Mouse (Mus musculus) hindbrain, embryonic 11.5 days (tissue): ENCODE results near the gene Klra2. TPM values are rescaled to one million over a fixed set of nuclear protein-coding genes. Genes with fewer than 3 reads are reported as not detected.
A peak's percentile ranks its signal among the peaks of the same experiment; 100 is the strongest.
"Not testable (repeated sequence)": the region's sequence is repeated elsewhere in the genome, so short reads cannot be mapped to it uniquely, and the experiment has no call there.

Source experiments
- ATAC-seq: fragments of 200-750 bp; cut with Nextera tagmentation; 2 replicates; pipeline ENCODE4 v1.8.0; 2017; ENCODE audit warnings: mild to moderate bottlenecking, moderate TSS enrichment, moderate library complexity; ENCODE audit not compliant: low FRiP score
- DNase-seq: peaks from one replicate; pipeline ENCODE4 v3.0.0-alpha.2; 2015; ENCODE audit warnings: low spot score
- H3K27ac ChIP-seq: fragments of 300-500 bp; sonication (generic); 2 replicates; pipeline ENCODE4 v1.5.1; 2014; ENCODE audit warnings: mild to moderate bottlenecking, low read depth, low read length
- H3K27me3 ChIP-seq: fragments of 300-500 bp; sonication (generic); 2 replicates; pipeline ENCODE4 v1.6.1; 2014; ENCODE audit warnings: mild to moderate bottlenecking, low read length, moderate library complexity, mixed read lengths; ENCODE audit not compliant: control insufficient read depth, insufficient read depth
- H3K36me3 ChIP-seq: fragments of 300-500 bp; sonication (generic); 2 replicates; pipeline ENCODE4 v1.6.1; 2014; ENCODE audit warnings: mild to moderate bottlenecking, low read length, moderate library complexity, mixed read lengths; ENCODE audit not compliant: control insufficient read depth, insufficient read depth
- H3K4me1 ChIP-seq: fragments of 300-500 bp; sonication (generic); replicated peaks from 2 replicates; pipeline ENCODE4 v1.6.1; 2014; ENCODE audit warnings: low read length, mixed read lengths; ENCODE audit not compliant: control insufficient read depth, insufficient read depth
- H3K4me2 ChIP-seq: fragments of 300-500 bp; sonication (generic); replicated peaks from 2 replicates; pipeline ENCODE4 v1.6.1; 2014; ENCODE audit warnings: mild to moderate bottlenecking, low read depth, low read length
- H3K4me3 ChIP-seq: fragments of 300-500 bp; sonication (generic); 2 replicates; pipeline ENCODE4 v1.5.1; 2014; ENCODE audit warnings: low read depth, low read length
- H3K9ac ChIP-seq: fragments of 300-500 bp; sonication (generic); 2 replicates; pipeline ENCODE4 v1.6.1; 2014; ENCODE audit warnings: low read depth, low read length
- H3K9me3 ChIP-seq: fragments of 300-500 bp; sonication (generic); 2 replicates; pipeline ENCODE4 v1.6.1; 2016; ENCODE audit warnings: low read length; ENCODE audit not compliant: control insufficient read depth
- WGBS: fragments of 180-500 bp; shearing (Covaris S2); extraction: QIAGEN DNeasy Blood & Tissue Kit; methylation state at CpG from one replicate; pipeline ENCODE4 v1.1.7; 2014; 5-methylcytosine and 5-hydroxymethylcytosine counted together
- polyA plus RNA-seq: library from polyadenylated mRNA; unstranded; fragments of >200 nt; fragmentation: Nextera tagmentation; extraction: Ambion mirVana; gene quantifications from 2 replicates; pipeline ENCODE4 v1.2.1, GENCODE M21; 2014

Klra2 gene
- polyA plus RNA-seq, result not detected in 2 replicates

GRCm38 (mm10) chr6:131247206-131247605, at the start of gene Klra2:
TSS of gene Klra2 (minus strand) at chr6:131247362.
- no peak within 1 kb of the TSS for H3K9ac ChIP-seq
- no peak for ATAC-seq
- no peaks in the 10 kb centered on the region for H3K36me3 ChIP-seq
- no peak within 1 kb of the TSS for H3K4me3 ChIP-seq
- H3K4me1 ChIP-seq, result no peaks in the 10 kb centered on the region
- no peaks in the 10 kb centered on the region for H3K27me3 ChIP-seq
- WGBS, result 77% methylated on average over 2 of the region's 2 CpGs
- no peaks in the 10 kb centered on the region for H3K9me3 ChIP-seq
- H3K27ac ChIP-seq, result no peak within 1 kb of the TSS
- H3K4me2 ChIP-seq, result no peak within 1 kb of the TSS
- no peak for DNase-seq

GRCm38 (mm10) chr6:131294435-131295112, 47.4 kb upstream of the Klra2 start:
- WGBS, result 83% methylated on average over 5 of the region's 5 CpGs
- ATAC-seq (no peak), DNase-seq (no peak)
- H3K4me3 ChIP-seq, result no peak overlapping the region
- H3K27ac ChIP-seq, result no peak overlapping the region
- H3K9ac ChIP-seq, result no peak overlapping the region
- no peak overlapping the region for H3K4me2 ChIP-seq
- no peaks in the 10 kb centered on the region for H3K27me3 ChIP-seq
- no peaks in the 10 kb centered on the region for H3K9me3 ChIP-seq
- peaks cover 3% of the 10 kb centered on the region for H3K4me1 ChIP-seq
- no peaks in the 10 kb centered on the region for H3K36me3 ChIP-seq

- H3K4me1 ChIP-seq, result peaks cover 3% of the 10 kb centered on the region
- WGBS, result 90% methylated on average over 5 of the region's 5 CpGs
- no peak for DNase-seq
- H3K27ac ChIP-seq, result no peak overlapping the region
- no peaks in the 10 kb centered on the region for H3K36me3 ChIP-seq
- no peak overlapping the region for H3K4me2 ChIP-seq
- no peak overlapping the region for H3K4me3 ChIP-seq
- ATAC-seq, result no peak
- no peak overlapping the region for H3K9ac ChIP-seq
- H3K27me3 ChIP-seq, result no peaks in the 10 kb centered on the region
- H3K9me3 ChIP-seq, result no peaks in the 10 kb centered on the region
Observed at GRCm38 (mm10) chr6:131293916-131294315, 46.8 kb upstream of the Klra2 start.

GRCm38 (mm10) chr6:131292991-131293788, 46.0 kb upstream of the Klra2 start, which contains the start of gene Magohb:
TSS of gene Magohb (minus strand) at chr6:131293244.
- no peaks in the 10 kb centered on the region for H3K9me3 ChIP-seq
- H3K4me2 ChIP-seq, result peak within 1 kb of the TSS; percentile 55
- no peak within 1 kb of the TSS for H3K27ac ChIP-seq
- H3K27me3 ChIP-seq, result no peaks in the 10 kb centered on the region
- WGBS, result 3% methylated on average over 42 of the region's 51 CpGs
- DNase-seq (peak; percentile 93), ATAC-seq (peak; percentile 94)
- no peaks in the 10 kb centered on the region for H3K36me3 ChIP-seq
- peak within 1 kb of the TSS; percentile 68 for H3K9ac ChIP-seq
- H3K4me1 ChIP-seq, result peaks cover 3% of the 10 kb centered on the region
- H3K4me3 ChIP-seq, result peak within 1 kb of the TSS; percentile 57

GRCm38 (mm10) chr6:131292276-131292990, 45.3 kb upstream of the Klra2 start:
- Histone ChIP-seq H3K9ac (peak overlapping the region; percentile 68), H3K27ac (no peak overlapping the region), H3K27me3 (no peaks in the 10 kb centered on the region), H3K36me3 (no peaks in the 10 kb centered on the region), H3K4me1 (peaks cover 3% of the 10 kb centered on the region), H3K9me3 (no peaks in the 10 kb centered on the region), H3K4me2 (peak overlapping the region; percentile 48), H3K4me3 (peak overlapping the region; percentile 57)
- DNase-seq (peak; percentile 50), ATAC-seq (peak; percentile 68)
- 25% methylated on average over 10 of the region's 10 CpGs for WGBS

GRCm38 (mm10) chr6:131290430-131290829, 43.3 kb upstream of the Klra2 start:
- H3K27ac ChIP-seq, result no peak overlapping the region
- no peaks in the 10 kb centered on the region for H3K27me3 ChIP-seq
- H3K9me3 ChIP-seq, result no peaks in the 10 kb centered on the region
- 25% methylated on average over 2 of the region's 2 CpGs for WGBS
- DNase-seq, result peak; percentile 39
- no peak for ATAC-seq
- no peak overlapping the region for H3K4me2 ChIP-seq
- H3K9ac ChIP-seq, result no peak overlapping the region
- H3K4me3 ChIP-seq, result no peak overlapping the region
- H3K36me3 ChIP-seq, result no peaks in the 10 kb centered on the region
- peaks cover 3% of the 10 kb centered on the region for H3K4me1 ChIP-seq

GRCm38 (mm10) chr6:131278160-131278559, 31.0 kb upstream of the Klra2 start:
- H3K4me3 ChIP-seq, H3K27ac ChIP-seq, ATAC-seq, H3K4me2 ChIP-seq, H3K4me1 ChIP-seq, H3K9ac ChIP-seq, H3K27me3 ChIP-seq, H3K36me3 ChIP-seq, H3K9me3 ChIP-seq, DNase-seq: not testable (repeated sequence)
- 92% methylated on average over 2 of the region's 2 CpGs for WGBS

GRCm38 (mm10) chr6:131276659-131277058, 29.5 kb upstream of the Klra2 start:
- Histone ChIP-seq H3K4me1 (no peaks in the 10 kb centered on the region), H3K27me3 (no peaks in the 10 kb centered on the region), H3K27ac (no peak overlapping the region), H3K9me3 (no peaks in the 10 kb centered on the region), H3K4me3 (no peak overlapping the region), H3K4me2 (no peak overlapping the region), H3K36me3 (no peaks in the 10 kb centered on the region), H3K9ac (no peak overlapping the region)
- no peak for DNase-seq
- WGBS, result 94% methylated on average over 4 of the region's 4 CpGs
- ATAC-seq, result no peak
